Mouse (Mus musculus) cerebellum, adult 2 months (tissue): ENCODE data around the gene Ctsa.
"Not testable (repeated sequence)": the region's sequence is repeated elsewhere in the genome, so short reads cannot be mapped to it uniquely, and the experiment has no call there.

Experiments
- CTCF ChIP-seq: fragments of 200-500 bp; IDR thresholded peaks from 2 replicates; pipeline ENCODE4 v1.5.1; 2011; ENCODE audit warnings: low read depth, mild to moderate bottlenecking, control low read depth, low read length, moderate library complexity, borderline replicate concordance; ENCODE audit not compliant: insufficient read depth
- POLR2A ChIP-seq: fragments of 200-500 bp; IDR thresholded peaks from 2 replicates; pipeline ENCODE4 v1.6.1; 2011; ENCODE audit warnings: low read length, control low read depth, borderline replicate concordance; ENCODE audit not compliant: insufficient read depth

DNA sequence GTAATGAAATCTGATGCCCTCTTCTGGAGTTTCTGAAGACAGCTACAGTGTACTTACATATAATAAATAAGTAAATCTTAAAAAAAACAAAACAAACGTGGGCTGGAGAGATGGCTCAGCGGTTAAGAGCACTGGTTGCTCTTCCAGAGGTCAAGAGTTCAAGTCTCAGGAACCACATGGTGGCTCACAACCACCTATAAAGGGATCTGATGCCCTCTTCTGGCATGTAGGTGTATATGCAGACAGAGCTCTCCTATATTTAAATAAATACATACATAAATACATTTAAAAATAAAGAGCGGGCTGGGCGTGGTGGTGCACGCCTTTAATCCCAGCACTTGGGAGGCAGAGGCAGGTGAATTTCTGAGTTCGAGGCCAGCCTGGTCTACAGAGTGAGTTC, 34.1 kb upstream of the Ctsa start:
- TF ChIP-seq CTCF: peak; percentile 1; the same call in 1 of the 2 replicates
- not testable (repeated sequence) for TF ChIP-seq POLR2A
